Comparison of ENCODE assay signal across 12 mouse cellular contexts in genomic region chr8:8826801-8827200, GRCm38 (mm10).
DNase-seq lines count a peak whose midpoint lies in the region; ATAC-seq and TF ChIP-seq lines count a peak whose summit lies in the region.
"Had no signal": no experiment of that assay in that cellular context is flagged by ENCODE, and none has a peak within 500 bp of the region (broad histone marks: within the 10 kb centered on the region; RNA-seq: fewer than 3 reads in every experiment).

No protein-coding gene starts in this region.

- ATAC-seq in forebrain, embryonic 15.5 days (replicated peaks), result 0 out of 2 replicates have a peak, but pooled peaks have one; percentile 26
- no peak for ATAC-seq in forebrain, postnatal 0 days
- no peak for ATAC-seq in lung, embryonic 14.5 days (ENCODE audit: insufficient read depth)

- no peak for DNase-seq in forebrain, postnatal 0 days
- DNase-seq in urinary bladder, postnatal 14 days (ENCODE audit: low spot score), result peak; percentile 9
- DNase-seq in urinary bladder, postnatal 10 days (ENCODE audit: low spot score), result no peak
- DNase-seq in lung, embryonic 14.5 days, result peak; percentile 43
- no peak for DNase-seq in layer of hippocampus, adult 11-12 months (ENCODE audit: low spot score)
- no peak for DNase-seq in right cerebral cortex, postnatal 4 days
- DNase-seq in spleen, postnatal 10 days (ENCODE audit: low spot score in 2 of 2), result no peak
- DNase-seq: liver, embryonic 13.5 days; thymus, adult 2 months had no signal

- WGBS in forebrain, embryonic 15.5 days, result 46% methylated on average over 9 of the region's 9 CpGs
- 49% methylated on average over 9 of the region's 9 CpGs for WGBS in forebrain, postnatal 0 days
- 68% methylated on average over 9 of the region's 9 CpGs for WGBS in lung, embryonic 14.5 days

- H3K4me3 ChIP-seq in forebrain, embryonic 15.5 days, result no peak overlapping the region
- H3K4me3 ChIP-seq in forebrain, postnatal 0 days (ENCODE audit: low read depth, low read length), result no peak overlapping the region
- H3K4me3 ChIP-seq in lung, embryonic 14.5 days (ENCODE audit: low read depth, low read length), result no peak overlapping the region
- H3K4me3 ChIP-seq: embryonic facial prominence, embryonic 12.5 days; hindbrain, embryonic 15.5 days; liver, embryonic 13.5 days had no signal

- no peak overlapping the region for H3K4me2 ChIP-seq in forebrain, embryonic 15.5 days (replicated peaks)
- H3K4me2 ChIP-seq in forebrain, postnatal 0 days (ENCODE audit: low read depth), result no peak overlapping the region
- no peak overlapping the region for H3K4me2 ChIP-seq in lung, embryonic 14.5 days
- H3K4me2 ChIP-seq: embryonic facial prominence, embryonic 12.5 days; hindbrain, embryonic 15.5 days; liver, embryonic 13.5 days had no signal

- no peaks in the 10 kb centered on the region; the same call in 1 of the 2 replicates for H3K4me1 ChIP-seq in forebrain, embryonic 15.5 days
- no peaks in the 10 kb centered on the region for H3K4me1 ChIP-seq in forebrain, postnatal 0 days (ENCODE audit: insufficient read depth)
- H3K4me1 ChIP-seq in lung, embryonic 14.5 days (ENCODE audit: insufficient read depth), result peaks cover 13% of the 10 kb centered on the region
- H3K4me1 ChIP-seq: liver, embryonic 13.5 days had no signal

- no peak for TF ChIP-seq CTCF in forebrain, postnatal 0 days (IDR thresholded peaks at IDR 0.05; ENCODE audit: low read depth)
- no peak for TF ChIP-seq CTCF in lung, embryonic 14.5 days (IDR thresholded peaks at IDR 0.05; ENCODE audit: low read depth)

- no peaks in the 10 kb centered on the region for H3K36me3 ChIP-seq in forebrain, embryonic 15.5 days
- no peaks in the 10 kb centered on the region for H3K36me3 ChIP-seq in forebrain, postnatal 0 days (ENCODE audit: insufficient read depth)
- H3K36me3 ChIP-seq in lung, embryonic 14.5 days (ENCODE audit: insufficient read depth), result no peaks in the 10 kb centered on the region
- H3K36me3 ChIP-seq: embryonic facial prominence, embryonic 12.5 days; hindbrain, embryonic 15.5 days; liver, embryonic 13.5 days had no signal

- no peak overlapping the region for H3K9ac ChIP-seq in forebrain, embryonic 15.5 days (replicated peaks)
- H3K9ac ChIP-seq in forebrain, postnatal 0 days, result no peak overlapping the region
- H3K9ac ChIP-seq in lung, embryonic 14.5 days, result no peak overlapping the region
- H3K9ac ChIP-seq: embryonic facial prominence, embryonic 12.5 days; hindbrain, embryonic 15.5 days; liver, embryonic 13.5 days had no signal

- no peak overlapping the region for H3K27ac ChIP-seq in forebrain, embryonic 15.5 days (replicated peaks)
- no peak overlapping the region for H3K27ac ChIP-seq in forebrain, postnatal 0 days (ENCODE audit: low read depth, low read length)
- H3K27ac ChIP-seq in lung, embryonic 14.5 days (ENCODE audit: low read depth), result no peak overlapping the region
- H3K27ac ChIP-seq: embryonic facial prominence, embryonic 12.5 days; hindbrain, embryonic 15.5 days; liver, embryonic 13.5 days had no signal

- no peaks in the 10 kb centered on the region for H3K9me3 ChIP-seq in forebrain, embryonic 15.5 days
- H3K9me3 ChIP-seq in forebrain, postnatal 0 days (ENCODE audit: low read length), result no peaks in the 10 kb centered on the region
- H3K9me3 ChIP-seq in lung, embryonic 14.5 days (ENCODE audit: low read depth, low read length), result no peaks in the 10 kb centered on the region
- H3K9me3 ChIP-seq: embryonic facial prominence, embryonic 12.5 days; hindbrain, embryonic 15.5 days; liver, embryonic 13.5 days had no signal

- no peaks in the 10 kb centered on the region for H3K27me3 ChIP-seq in forebrain, embryonic 15.5 days
- no peaks in the 10 kb centered on the region for H3K27me3 ChIP-seq in forebrain, postnatal 0 days (ENCODE audit: insufficient read depth, low read length)
- H3K27me3 ChIP-seq in lung, embryonic 14.5 days (ENCODE audit: insufficient read depth, low read length), result no peaks in the 10 kb centered on the region
- H3K27me3 ChIP-seq: hindbrain, embryonic 15.5 days; liver, embryonic 13.5 days had no signal

Comparison
In these comparisons a context has a peak if more than half of its experiments do, and no peak if none do; other contexts are left out.
1. DNase-seq: peak in urinary bladder, postnatal 14 days (single experiment) and lung, embryonic 14.5 days (single experiment); none in forebrain, postnatal 0 days (single experiment), urinary bladder, postnatal 10 days (single experiment), layer of hippocampus, adult 11-12 months (single experiment), right cerebral cortex, postnatal 4 days (single experiment) and spleen, postnatal 10 days (0 of 2).